Mouse (Mus musculus) limb, embryonic 11.5 days (tissue): ENCODE measurements around the gene Gm10647. TPM values are rescaled to one million over a fixed set of nuclear protein-coding genes. Genes with fewer than 3 reads are reported as not detected.
"Not testable (repeated sequence)": the region's sequence is repeated elsewhere in the genome, so short reads cannot be mapped to it uniquely, and the experiment has no call there.

Experiments
- ATAC-seq: fragments of 200-750 bp; cut with Nextera tagmentation; 2 replicates; pipeline ENCODE4 v1.8.0; 2017; ENCODE audit warnings: low read depth; ENCODE audit not compliant: insufficient number of reproducible peaks, low FRiP score, low TSS enrichment
- DNase-seq: peaks from one replicate; pipeline ENCODE4 v3.0.0-alpha.2; 2015; ENCODE audit warnings: low spot score
- H3K27ac ChIP-seq: fragments of 300-500 bp; sonication (generic); replicated peaks from 2 replicates; pipeline ENCODE4 v1.5.1; 2014; ENCODE audit warnings: low read depth, mild to moderate bottlenecking, low read length
- H3K27me3 ChIP-seq: fragments of 300-500 bp; sonication (generic); 2 replicates; pipeline ENCODE4 v1.6.1; 2014; ENCODE audit warnings: mild to moderate bottlenecking, low read length, mixed read lengths; ENCODE audit not compliant: control insufficient read depth, insufficient read depth
- H3K36me3 ChIP-seq: fragments of 300-500 bp; sonication (generic); 2 replicates; pipeline ENCODE4 v1.6.1; 2014; ENCODE audit warnings: mild to moderate bottlenecking, low read length, moderate library complexity, mixed read lengths; ENCODE audit not compliant: control insufficient read depth, insufficient read depth
- H3K4me1 ChIP-seq: fragments of 300-500 bp; sonication (generic); 2 replicates; pipeline ENCODE4 v1.6.1; 2014; ENCODE audit warnings: low read length, mixed read lengths; ENCODE audit not compliant: control insufficient read depth, insufficient read depth
- H3K4me2 ChIP-seq: fragments of 300-500 bp; sonication (generic); 2 replicates; pipeline ENCODE4 v1.6.1; 2014; ENCODE audit warnings: low read depth, mild to moderate bottlenecking, moderate library complexity; ENCODE audit not compliant: severe bottlenecking
- H3K4me3 ChIP-seq: fragments of 300-500 bp; sonication (generic); 2 replicates; pipeline ENCODE4 v1.5.1; 2014; ENCODE audit warnings: low read depth, low read length
- H3K9ac ChIP-seq: fragments of 300-500 bp; sonication (generic); 2 replicates; pipeline ENCODE4 v1.6.1; 2014; ENCODE audit warnings: mild to moderate bottlenecking, low read length
- H3K9me3 ChIP-seq: fragments of 300-500 bp; sonication (generic); 2 replicates; pipeline ENCODE4 v1.6.1; 2016; ENCODE audit warnings: low read length; ENCODE audit not compliant: control insufficient read depth
- WGBS: fragments of 180-500 bp; shearing (Covaris S2); extraction: QIAGEN DNeasy Blood & Tissue Kit; methylation state at CpG from one replicate; pipeline ENCODE4 v1.1.7; 2014; 5-methylcytosine and 5-hydroxymethylcytosine counted together
- polyA plus RNA-seq: library from polyadenylated mRNA; unstranded; fragments of >200 nt; fragmentation: Nextera tagmentation; extraction: Ambion mirVana; gene quantifications from 2 replicates; pipeline ENCODE4 v1.2.1, GENCODE M21; 2014

The Gm10647 gene
- polyA plus RNA-seq, 1 experiment from 2014 or later: 0.13 TPM

- Histone ChIP-seq H3K4me2 (peak overlapping the region; percentile 69), H3K36me3 (no peaks in the 10 kb centered on the region), H3K9me3 (no peaks in the 10 kb centered on the region), H3K27me3 (no peaks in the 10 kb centered on the region), H3K4me1 (0 out of 2 replicates have a peak, but pooled peaks cover 2% of the 10 kb centered on the region), H3K9ac (peak overlapping the region; percentile 70), H3K27ac (peak overlapping the region; percentile 78; the same call in 1 of the 2 replicates), H3K4me3 (peak overlapping the region; percentile 63)
- DNase-seq (no peak), ATAC-seq (peak; percentile 40)
- 3% methylated on average over 43 of the region's 43 CpGs for WGBS
Measured at GRCm38 (mm10) chr9:66794629-66795463, 2.0 kb upstream of the Gm10647 start.

DNA sequence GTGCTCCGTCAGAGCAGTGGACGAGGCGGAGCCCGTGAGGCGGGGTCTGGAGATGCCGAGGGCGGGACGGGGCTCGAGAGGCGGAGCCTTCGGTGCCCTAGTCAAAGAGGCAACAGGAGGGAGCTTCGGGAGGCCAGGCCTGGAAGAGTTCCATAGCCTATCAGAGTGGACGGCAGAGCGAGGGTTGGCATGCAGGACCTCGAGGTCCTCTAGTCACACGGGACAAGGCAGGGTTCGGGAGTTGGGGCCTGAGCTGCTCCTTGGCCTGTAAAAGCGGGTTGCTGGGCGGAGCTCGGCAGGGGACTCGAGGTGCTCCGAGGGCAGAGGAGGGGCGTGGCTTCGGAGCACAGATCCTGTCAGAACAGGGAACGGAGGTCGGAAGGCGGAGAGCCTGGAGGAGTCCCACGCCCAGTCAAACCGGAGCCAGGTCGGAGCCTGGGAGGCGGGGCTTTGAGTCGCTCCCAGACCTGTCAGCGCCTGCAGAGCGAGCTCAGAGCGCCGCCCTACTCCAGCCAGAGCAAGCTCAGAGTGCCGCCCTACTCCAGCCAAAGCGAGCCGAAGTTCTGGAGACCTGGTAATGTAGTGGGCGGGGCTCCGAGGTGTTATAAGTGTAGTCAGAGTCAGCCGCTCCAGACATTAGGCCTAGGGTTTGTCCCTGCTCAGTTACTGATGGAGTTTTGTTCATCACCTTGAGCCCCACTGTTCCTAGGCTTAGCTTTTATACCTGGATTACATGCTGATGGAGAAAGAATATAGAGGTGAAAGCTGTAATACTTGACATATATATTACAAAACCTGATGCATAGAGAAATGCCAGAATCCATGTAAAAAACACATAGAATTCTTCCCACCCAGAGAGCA lies 1.1 kb upstream of the Gm10647 start, which contains the start of gene Aph1b:
Gene Aph1b (minus strand): TSS at position 27 of the 861 bp plus-strand sequence.
- 0 out of 2 replicates have a peak, but pooled peaks cover 2% of the 10 kb centered on the region for H3K4me1 ChIP-seq
- peak; percentile 98 for ATAC-seq
- peak; percentile 97 for DNase-seq
- no peaks in the 10 kb centered on the region for H3K9me3 ChIP-seq
- H3K4me3 ChIP-seq: peak within 1 kb of the TSS; percentile 63
- H3K27ac ChIP-seq: peak within 1 kb of the TSS; percentile 78; the same call in 1 of the 2 replicates
- H3K36me3 ChIP-seq: no peaks in the 10 kb centered on the region
- H3K9ac ChIP-seq: peak within 1 kb of the TSS; percentile 70
- H3K27me3 ChIP-seq: no peaks in the 10 kb centered on the region
- H3K4me2 ChIP-seq: peak within 1 kb of the TSS; percentile 69
- WGBS: 0% methylated on average over 42 of the region's 42 CpGs

DNA sequence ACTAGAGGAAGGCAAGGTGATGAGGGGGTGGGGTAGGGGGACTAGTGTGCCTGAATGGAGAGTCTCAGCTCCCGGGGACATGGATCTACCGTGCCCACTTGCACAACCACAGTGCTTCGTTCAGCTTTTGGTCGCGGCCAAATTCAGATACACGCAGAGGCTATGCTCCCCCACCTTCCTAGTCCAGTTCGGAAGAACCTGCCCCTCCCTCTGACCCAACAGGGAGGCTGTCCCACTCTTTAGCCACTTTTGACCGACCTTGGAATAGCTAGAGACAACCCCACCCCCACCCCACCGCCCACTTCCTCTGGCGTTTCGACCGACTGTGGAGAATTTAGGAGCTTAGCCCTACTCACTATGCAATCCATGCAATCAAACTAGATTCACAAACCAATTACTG lies 5.1 kb downstream of the Gm10647 start:
- Histone ChIP-seq H3K4me1 (peaks cover 3% of the 10 kb centered on the region; the same call in 1 of the 2 replicates), H3K27ac (no peak overlapping the region), H3K27me3 (0 out of 2 replicates have a peak, but pooled peaks cover 4% of the 10 kb centered on the region), H3K36me3 (no peaks in the 10 kb centered on the region), H3K9me3 (no peaks in the 10 kb centered on the region), H3K4me3 (no peak overlapping the region), H3K4me2 (no peak overlapping the region), H3K9ac (no peak overlapping the region)
- 46% methylated on average over 12 of the region's 12 CpGs for WGBS
- DNase-seq (no peak), ATAC-seq (no peak)

GRCm38 (mm10) chr9:66805951-66806350 lies 9.1 kb downstream of the Gm10647 start:
- H3K27me3 ChIP-seq, H3K4me1 ChIP-seq, ATAC-seq, H3K36me3 ChIP-seq, H3K9me3 ChIP-seq, H3K27ac ChIP-seq: not testable (repeated sequence)
- Histone ChIP-seq H3K4me3 (0 out of 2 replicates have a peak overlapping the region, but pooled peaks have one; percentile 8), H3K9ac (0 out of 2 replicates have a peak overlapping the region, but pooled peaks have one; percentile 37), H3K4me2 (peak overlapping the region; percentile 39)
- 2% methylated on average over 30 of the region's 37 CpGs for WGBS
- DNase-seq: peak; percentile 61

DNA sequence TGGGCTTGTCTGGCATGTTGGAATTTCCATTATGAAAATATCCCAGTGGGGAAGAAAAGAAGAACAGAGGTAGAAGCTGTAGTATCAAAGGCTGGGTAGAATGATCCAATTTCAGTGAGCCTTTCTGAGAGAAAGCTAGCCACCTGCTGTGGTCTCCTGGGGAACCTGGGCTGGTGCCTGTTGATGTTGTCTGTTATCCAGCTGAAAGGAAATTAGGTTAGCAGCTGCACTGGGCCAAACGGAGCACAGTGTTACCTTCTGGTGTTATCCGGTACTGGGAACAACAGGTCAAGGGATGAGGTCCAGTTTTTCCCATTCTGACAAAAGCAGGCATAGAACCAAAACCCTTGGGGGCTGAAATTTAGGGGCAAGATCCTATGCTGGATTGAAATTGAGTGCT lies 16.6 kb downstream of the Gm10647 start:
- ATAC-seq: no peak
- Histone ChIP-seq H3K4me1 (peaks cover 9% of the 10 kb centered on the region; the same call in 1 of the 2 replicates), H3K27ac (no peak overlapping the region; the same call in 1 of the 2 replicates), H3K9me3 (no peaks in the 10 kb centered on the region), H3K27me3 (no peaks in the 10 kb centered on the region), H3K4me2 (no peak overlapping the region), H3K36me3 (no peaks in the 10 kb centered on the region), H3K9ac (no peak overlapping the region), H3K4me3 (no peak overlapping the region)
- DNase-seq: peak; percentile 46
- 12% methylated on average over 2 of the region's 2 CpGs for WGBS

DNA sequence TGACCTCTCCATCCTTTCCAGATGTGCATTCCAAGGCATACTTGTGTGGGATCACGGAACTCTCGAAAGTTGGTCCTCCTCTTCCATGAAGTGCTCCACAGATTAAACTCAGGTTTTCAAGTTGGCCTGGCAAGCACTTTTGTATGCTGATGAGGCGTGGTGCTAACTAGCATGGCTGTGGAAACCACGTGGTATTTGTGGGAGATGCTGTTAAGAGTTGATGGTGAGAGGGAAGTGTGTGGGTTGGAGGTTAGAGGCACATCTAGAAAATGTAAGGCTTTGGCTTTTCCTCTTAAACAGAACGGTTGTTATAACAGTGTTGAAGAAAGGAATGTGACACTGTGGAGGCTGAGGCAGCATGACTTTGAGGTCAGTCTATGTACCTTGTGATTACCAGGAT lies 24.2 kb downstream of the Gm10647 start:
- no peak overlapping the region for H3K4me3 ChIP-seq
- WGBS: 72% methylated on average over 5 of the region's 5 CpGs
- H3K27me3 ChIP-seq: no peaks in the 10 kb centered on the region
- H3K36me3 ChIP-seq: no peaks in the 10 kb centered on the region
- no peak overlapping the region for H3K27ac ChIP-seq
- no peak for ATAC-seq
- H3K4me1 ChIP-seq: no peaks in the 10 kb centered on the region
- H3K9me3 ChIP-seq: no peaks in the 10 kb centered on the region
- H3K4me2 ChIP-seq: no peak overlapping the region
- DNase-seq: no peak
- no peak overlapping the region for H3K9ac ChIP-seq

DNA sequence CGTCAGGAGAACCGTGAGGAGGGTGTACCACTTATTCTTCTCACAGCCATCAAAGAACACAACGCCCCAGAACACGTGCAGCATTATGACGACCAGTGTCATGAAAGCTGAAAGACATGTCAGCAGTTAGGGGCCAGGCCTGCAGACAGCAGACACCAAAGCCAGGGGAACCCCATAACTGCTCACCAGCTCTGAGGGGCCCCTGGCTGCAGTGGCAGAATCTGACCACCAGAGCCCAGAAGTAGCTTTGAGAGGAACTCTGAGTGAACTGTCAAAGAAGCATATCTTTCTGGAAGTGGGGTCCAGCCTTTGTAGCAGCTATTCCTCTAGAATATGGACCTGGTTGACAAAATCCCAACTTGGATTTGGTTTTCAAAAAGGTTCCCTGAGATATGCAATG lies 25.4 kb downstream of the Gm10647 start:
- not testable (repeated sequence) for H3K4me3 ChIP-seq, H3K4me1 ChIP-seq, H3K9me3 ChIP-seq, H3K36me3 ChIP-seq, H3K27me3 ChIP-seq, H3K4me2 ChIP-seq, DNase-seq, ATAC-seq, H3K9ac ChIP-seq, H3K27ac ChIP-seq
- WGBS: no CpG with 5 or more reads among the region's 5 CpGs

DNA sequence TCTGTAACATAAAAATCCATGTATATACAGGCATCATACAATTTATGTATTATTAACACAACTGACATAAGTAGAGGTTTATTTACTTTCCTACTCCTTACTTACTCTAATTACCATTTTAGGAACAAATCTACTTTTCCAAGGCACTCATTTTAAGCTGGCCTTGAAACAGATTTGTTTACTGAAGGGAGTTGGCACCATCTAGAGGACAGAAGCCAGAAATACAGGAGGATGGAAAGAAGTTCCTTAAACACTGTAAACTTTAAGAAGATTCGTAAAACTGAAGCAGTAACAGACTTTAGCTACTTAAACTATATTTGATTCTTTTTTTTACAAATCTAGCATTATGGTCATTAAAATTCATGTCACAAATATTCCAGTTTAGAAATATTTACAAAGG lies 29.2 kb downstream of the Gm10647 start:
- DNase-seq (no peak), ATAC-seq (no peak)
- WGBS: 39% methylated on average over 1 of the region's 1 CpGs
- no peak overlapping the region for H3K27ac ChIP-seq
- H3K9ac ChIP-seq: no peak overlapping the region
- no peak overlapping the region for H3K4me2 ChIP-seq
- H3K36me3 ChIP-seq: no peaks in the 10 kb centered on the region
- H3K9me3 ChIP-seq: no peaks in the 10 kb centered on the region
- no peak overlapping the region for H3K4me3 ChIP-seq
- no peaks in the 10 kb centered on the region for H3K4me1 ChIP-seq
- H3K27me3 ChIP-seq: no peaks in the 10 kb centered on the region
